Mouse (Mus musculus) urinary bladder, postnatal 14 days (tissue): ENCODE data around the gene Igfbp3.
A peak's percentile ranks its signal among the peaks of the same experiment; 100 is the strongest.

Experiments used
- DNase-seq: peaks from one replicate; pipeline ENCODE4 v3.0.0; 2021; ENCODE audit warnings: low spot score

Igfbp3 gene

GRCm38 (mm10) chr11:7211211-7211610, 2.5 kb downstream of the Igfbp3 start:
- DNase-seq: no peak

- peak; percentile 81 for DNase-seq
Measured at GRCm38 (mm10) chr11:7210343-7210742, 3.4 kb downstream of the Igfbp3 start.

- no peak for DNase-seq
Measured at GRCm38 (mm10) chr11:7203846-7204245, 9.9 kb downstream of the Igfbp3 start.

- no peak for DNase-seq
Measured at GRCm38 (mm10) chr11:7202206-7202605, 11.5 kb downstream of the Igfbp3 start.

GRCm38 (mm10) chr11:7200393-7200783, 13.3 kb downstream of the Igfbp3 start:
- DNase-seq: no peak

- DNase-seq: peak; percentile 59
Measured at GRCm38 (mm10) chr11:7199736-7200392, 13.9 kb downstream of the Igfbp3 start.

GRCm38 (mm10) chr11:7198481-7199256, 15.1 kb downstream of the Igfbp3 start:
- DNase-seq: no peak

- no peak for DNase-seq
Measured at GRCm38 (mm10) chr11:7198006-7198405, 15.7 kb downstream of the Igfbp3 start.

GRCm38 (mm10) chr11:7197491-7197941, 16.2 kb downstream of the Igfbp3 start, which contains the start of gene Igfbp1:
Gene Igfbp1 (plus strand): TSS chr11:7197782.
- no peak for DNase-seq

GRCm38 (mm10) chr11:7195312-7195685, 18.4 kb downstream of the Igfbp3 start:
- DNase-seq: no peak

- no peak for DNase-seq
Measured at GRCm38 (mm10) chr11:7194432-7195311, 19.1 kb downstream of the Igfbp3 start.

GRCm38 (mm10) chr11:7193134-7193533, 20.6 kb downstream of the Igfbp3 start:
- no peak for DNase-seq

- DNase-seq: no peak
Measured at GRCm38 (mm10) chr11:7192710-7193109, 21.0 kb downstream of the Igfbp3 start.

- no peak for DNase-seq
Measured at GRCm38 (mm10) chr11:7188469-7188868, 25.3 kb downstream of the Igfbp3 start, which contains the start of gene Gm11985. Gene Gm11985 (minus strand): TSS chr11:7188569.

- DNase-seq: no peak
Measured at GRCm38 (mm10) chr11:7187472-7187871, 26.3 kb downstream of the Igfbp3 start.

- DNase-seq: no peak
Measured at GRCm38 (mm10) chr11:7184420-7184819, 29.3 kb downstream of the Igfbp3 start.

- DNase-seq: no peak
Measured at GRCm38 (mm10) chr11:7182409-7183042, 31.2 kb downstream of the Igfbp3 start.

GRCm38 (mm10) chr11:7179276-7179675, 34.4 kb downstream of the Igfbp3 start:
- DNase-seq: no peak

GRCm38 (mm10) chr11:7178724-7179123, 35.0 kb downstream of the Igfbp3 start:
- DNase-seq: no peak

- DNase-seq: no peak
Measured at GRCm38 (mm10) chr11:7173664-7174063, 40.1 kb downstream of the Igfbp3 start.

- no peak for DNase-seq
Measured at GRCm38 (mm10) chr11:7169645-7170044, 44.1 kb downstream of the Igfbp3 start.

GRCm38 (mm10) chr11:7164416-7164815, 49.3 kb downstream of the Igfbp3 start:
- no peak for DNase-seq
